ENCODE assay signal across 20 mouse cellular contexts in genomic region chr7:84421291-84421665, GRCm38 (mm10). TPM values are rescaled to one million over a fixed set of nuclear protein-coding genes. Genes with fewer than 3 reads are reported as not detected.
A peak's percentile ranks its signal among the peaks of the same experiment; 100 is the strongest.
DNase-seq lines count a peak whose midpoint lies in the region; ATAC-seq and TF ChIP-seq lines count a peak whose summit lies in the region.
"Had no signal": no experiment of that assay in that cellular context is flagged by ENCODE, and none has a peak within 500 bp of the region (broad histone marks: within the 10 kb centered on the region; RNA-seq: fewer than 3 reads in every experiment).

No protein-coding gene starts in this region.

- no peaks in the 10 kb centered on the region for H3K27me3 ChIP-seq in intestine, embryonic 16.5 days (replicated peaks; ENCODE audit: control insufficient read depth, insufficient read depth, low read length)
- no peaks in the 10 kb centered on the region for H3K27me3 ChIP-seq in stomach, postnatal 0 days (ENCODE audit: control insufficient read depth, insufficient read depth, low read length)
- no peaks in the 10 kb centered on the region for H3K27me3 ChIP-seq in hindbrain, embryonic 11.5 days (ENCODE audit: control insufficient read depth, insufficient read depth, low read length)
- H3K27me3 ChIP-seq in hindbrain, embryonic 10.5 days (ENCODE audit: insufficient read depth, poor library complexity, severe bottlenecking) = no peaks in the 10 kb centered on the region
- H3K27me3 ChIP-seq: forebrain, embryonic 13.5 days; heart, embryonic 13.5 days; hindbrain, embryonic 13.5 days had no signal

- H3K9ac ChIP-seq in intestine, embryonic 16.5 days (ENCODE audit: low read depth, low read length) = no peak overlapping the region
- no peak overlapping the region for H3K9ac ChIP-seq in stomach, postnatal 0 days (ENCODE audit: low read length)
- H3K9ac ChIP-seq in hindbrain, embryonic 11.5 days (ENCODE audit: low read depth, low read length) = no peak overlapping the region
- H3K9ac ChIP-seq: forebrain, embryonic 13.5 days; forebrain, postnatal 0 days; heart, embryonic 13.5 days; hindbrain, embryonic 13.5 days had no signal

- H3K36me3 ChIP-seq in intestine, embryonic 16.5 days (ENCODE audit: control insufficient read depth, insufficient read depth, low read length) = no peaks in the 10 kb centered on the region
- H3K36me3 ChIP-seq in stomach, postnatal 0 days (ENCODE audit: control insufficient read depth, insufficient read depth, low read length) = no peaks in the 10 kb centered on the region
- no peaks in the 10 kb centered on the region for H3K36me3 ChIP-seq in hindbrain, embryonic 11.5 days (ENCODE audit: control insufficient read depth, insufficient read depth, low read length)
- H3K36me3 ChIP-seq in hindbrain, embryonic 10.5 days = no peaks in the 10 kb centered on the region
- H3K36me3 ChIP-seq: embryonic facial prominence, embryonic 10.5 days; G1E; heart, embryonic 13.5 days; hindbrain, embryonic 13.5 days had no signal

- H3K9me3 ChIP-seq in intestine, embryonic 16.5 days (ENCODE audit: control insufficient read depth, low read length) = no peaks in the 10 kb centered on the region
- H3K9me3 ChIP-seq in stomach, postnatal 0 days (ENCODE audit: control insufficient read depth, low read length) = no peaks in the 10 kb centered on the region
- H3K9me3 ChIP-seq in hindbrain, embryonic 11.5 days (ENCODE audit: control insufficient read depth, low read length) = no peaks in the 10 kb centered on the region
- H3K9me3 ChIP-seq in hindbrain, embryonic 10.5 days = no peaks in the 10 kb centered on the region
- H3K9me3 ChIP-seq: embryonic facial prominence, embryonic 10.5 days; forebrain, embryonic 13.5 days; G1E; heart, embryonic 13.5 days; hindbrain, embryonic 13.5 days had no signal

- no peak overlapping the region for H3K4me3 ChIP-seq in layer of hippocampus, adult 2 months
- no peak overlapping the region for H3K4me3 ChIP-seq in intestine, embryonic 16.5 days (ENCODE audit: low read length)
- H3K4me3 ChIP-seq in stomach, postnatal 0 days (ENCODE audit: low read depth, low read length) = no peak overlapping the region
- H3K4me3 ChIP-seq in hindbrain, embryonic 11.5 days (ENCODE audit: low read depth, low read length) = no peak overlapping the region
- no peak overlapping the region for H3K4me3 ChIP-seq in hindbrain, embryonic 10.5 days
- H3K4me3 ChIP-seq: embryonic facial prominence, embryonic 10.5 days; forebrain, embryonic 13.5 days; heart, embryonic 13.5 days; hindbrain, embryonic 13.5 days had no signal

- no peak for DNase-seq in layer of hippocampus, adult 2 months (ENCODE audit: low spot score in 2 of 2)
- no peak for DNase-seq in layer of hippocampus, postnatal 36 days
- DNase-seq in stomach, postnatal 0 days (ENCODE audit: low spot score) = no peak
- no peak for DNase-seq in hindbrain, embryonic 11.5 days (ENCODE audit: low spot score)
- DNase-seq in hindbrain, embryonic 10.5 days (ENCODE audit: low spot score) = no peak
- DNase-seq: adrenal gland, postnatal 10 days; cerebellum, adult 11 months; cerebellum, postnatal 36 days; forebrain, postnatal 0 days; gastrocnemius, postnatal 25 days; heart, postnatal 36 days had no signal

- H3K4me2 ChIP-seq in intestine, embryonic 16.5 days (ENCODE audit: low read depth, low read length) = no peak overlapping the region
- H3K4me2 ChIP-seq in stomach, postnatal 0 days (replicated peaks; ENCODE audit: low read depth) = no peak overlapping the region
- no peak overlapping the region for H3K4me2 ChIP-seq in hindbrain, embryonic 11.5 days (replicated peaks; ENCODE audit: low read depth, low read length)
- H3K4me2 ChIP-seq: forebrain, embryonic 13.5 days; heart, embryonic 13.5 days; hindbrain, embryonic 13.5 days had no signal

- peak; percentile 32 for ATAC-seq in activated CD4-positive, CD25-positive, alpha-beta regulatory T cell, adult 4 months
- peak; percentile 93 for ATAC-seq in intestine, embryonic 16.5 days
- ATAC-seq in stomach, postnatal 0 days (ENCODE audit: low FRiP score, low TSS enrichment) = peak; percentile 60; the same call in 1 of the 2 replicates
- no peak for ATAC-seq in hindbrain, embryonic 11.5 days (ENCODE audit: low FRiP score)
- ATAC-seq: forebrain, embryonic 13.5 days; forebrain, postnatal 0 days had no signal

- H3K4me1 ChIP-seq in intestine, embryonic 16.5 days (ENCODE audit: control insufficient read depth, insufficient read depth, low read length) = no peaks in the 10 kb centered on the region
- no peaks in the 10 kb centered on the region for H3K4me1 ChIP-seq in stomach, postnatal 0 days (replicated peaks; ENCODE audit: control insufficient read depth, insufficient read depth)
- H3K4me1 ChIP-seq in hindbrain, embryonic 11.5 days (replicated peaks; ENCODE audit: control insufficient read depth, insufficient read depth, low read length) = no peaks in the 10 kb centered on the region
- H3K4me1 ChIP-seq in hindbrain, embryonic 10.5 days (replicated peaks) = no peaks in the 10 kb centered on the region; the same call in 1 of the 2 replicates
- H3K4me1 ChIP-seq: embryonic facial prominence, embryonic 10.5 days; hindbrain, embryonic 13.5 days had no signal

- no peak for TF ChIP-seq EP300 in stomach, postnatal 0 days (optimal IDR thresholded peaks at IDR 0.05)

- H3K27ac ChIP-seq in layer of hippocampus, adult 2 months = peak overlapping the region; percentile 28
- H3K27ac ChIP-seq in intestine, embryonic 16.5 days (ENCODE audit: low read length) = peak overlapping the region; percentile 26
- no peak overlapping the region for H3K27ac ChIP-seq in stomach, postnatal 0 days (replicated peaks)
- no peak overlapping the region for H3K27ac ChIP-seq in hindbrain, embryonic 11.5 days (ENCODE audit: low read depth, low read length)
- H3K27ac ChIP-seq in hindbrain, embryonic 10.5 days = no peak overlapping the region
- H3K27ac ChIP-seq: embryonic facial prominence, embryonic 10.5 days; forebrain, embryonic 13.5 days; heart, embryonic 13.5 days; hindbrain, embryonic 13.5 days; hindbrain, postnatal 0 days had no signal

- TF ChIP-seq CTCF in layer of hippocampus, adult 2 months (conservative IDR thresholded peaks at IDR 0.05) = no peak
- no peak for TF ChIP-seq CTCF in stomach, postnatal 0 days (IDR thresholded peaks at IDR 0.05; ENCODE audit: low read depth)

RNA-seq across cellular contexts. Expression of gene Arnt2, which starts 11.3 kb away (rescaled TPM):
- total RNA-seq in layer of hippocampus, adult 2 months (2021) = 100 to 1,000 TPM; 146 to 163 TPM
- 100 to 1,000 TPM; 132 to 153 TPM for total RNA-seq in layer of hippocampus, postnatal 36 days (2021)
- polyA plus RNA-seq in activated CD4-positive, CD25-positive, alpha-beta regulatory T cell, adult 4 months (2017; shearing (Covaris generic)) = 1 to 10 TPM; 1.4 to 3.1 TPM
- polyA plus RNA-seq in intestine, embryonic 16.5 days (2015; fragmentation: Nextera tagmentation; extraction: Ambion mirVana) = 1.9 and 2.4 TPM in 2 replicates
- polyA plus RNA-seq in stomach, postnatal 0 days (2015; fragmentation: Nextera tagmentation; extraction: Ambion mirVana) = 0.89 and 0.94 TPM in 2 replicates
- 32.8 and 39.5 TPM in 2 replicates for polyA plus RNA-seq in hindbrain, embryonic 11.5 days (2014; fragmentation: Nextera tagmentation; extraction: Ambion mirVana)
- polyA plus RNA-seq in hindbrain, embryonic 10.5 days (2016; fragmentation: Nextera tagmentation; extraction: Ambion mirVana) = 22.6 and 30.1 TPM in 2 replicates
- total RNA-seq: granulocyte monocyte progenitor cell, adult 5-6 weeks had no signal
- polyA plus RNA-seq: G1E had no signal

Comparison
In these comparisons a context has a peak if more than half of its experiments do, and no peak if none do; other contexts are left out.
1. H3K27ac ChIP-seq: peak in layer of hippocampus, adult 2 months (single experiment) and intestine, embryonic 16.5 days (single experiment); none in stomach, postnatal 0 days (single experiment), hindbrain, embryonic 11.5 days (single experiment) and hindbrain, embryonic 10.5 days (single experiment).